Mouse (Mus musculus): ENCODE data around the gene Mup22.
"Not testable (repeated sequence)": the region's sequence is repeated elsewhere in the genome, so short reads cannot be mapped to it uniquely, and the experiment has no call there.

Gene Mup22

GRCm38 (mm10) chr4:60821363-60821762 lies at the start of gene Mup22:
TSS of gene Mup22 (minus strand) at chr4:60821463.
- not testable (repeated sequence) for DNase-seq (ENCODE audit: low spot score in 2 of 2)

GRCm38 (mm10) chr4:60840889-60841288 lies 19.6 kb upstream of the Mup22 start:
- not testable (repeated sequence) for DNase-seq (ENCODE audit: low spot score in 2 of 2)

Measured in urinary bladder, adult 18-20 months (tissue).